Mouse (Mus musculus) forebrain, embryonic 12.5 days (tissue): ENCODE data around the gene Atp2b2. TPM values are rescaled to one million over a fixed set of nuclear protein-coding genes. Genes with fewer than 3 reads are reported as not detected.

Source experiments
- ATAC-seq: fragments of 200-750 bp; cut with Nextera tagmentation; 2 replicates; pipeline ENCODE4 v1.8.0; 2017; ENCODE audit warnings: moderate TSS enrichment; ENCODE audit not compliant: low FRiP score
- H3K27ac ChIP-seq: fragments of 300-500 bp; sonication (generic); 2 replicates; pipeline ENCODE4 v1.5.1; 2016; ENCODE audit warnings: mild to moderate bottlenecking
- H3K27me3 ChIP-seq: fragments of 300-500 bp; sonication (generic); 2 replicates; pipeline ENCODE4 v1.6.1; 2016; ENCODE audit warnings: mild to moderate bottlenecking
- H3K36me3 ChIP-seq: fragments of 300-500 bp; sonication (generic); replicated peaks from 2 replicates; pipeline ENCODE4 v1.6.1; 2016; ENCODE audit warnings: mild to moderate bottlenecking
- H3K4me1 ChIP-seq: fragments of 300-500 bp; sonication (generic); 2 replicates; pipeline ENCODE4 v1.6.1; 2016
- H3K4me2 ChIP-seq: fragments of 300-500 bp; sonication (generic); 2 replicates; pipeline ENCODE4 v1.6.1; 2016; ENCODE audit warnings: mild to moderate bottlenecking, moderate library complexity
- H3K4me3 ChIP-seq: fragments of 300-500 bp; sonication (generic); replicated peaks from 2 replicates; pipeline ENCODE4 v1.5.1; 2016; ENCODE audit warnings: mild to moderate bottlenecking
- H3K9ac ChIP-seq: fragments of 300-500 bp; sonication (generic); 2 replicates; pipeline ENCODE4 v1.6.1; 2016; ENCODE audit warnings: mild to moderate bottlenecking
- H3K9me3 ChIP-seq: fragments of 300-500 bp; sonication (generic); 2 replicates; pipeline ENCODE4 v1.6.1; 2016
- WGBS: fragments of 180-500 bp; shearing (Covaris S2); methylation state at CpG from one replicate; pipeline ENCODE4 v1.1.7; 2016; 5-methylcytosine and 5-hydroxymethylcytosine counted together
- polyA plus RNA-seq: library from polyadenylated mRNA; unstranded; fragments of >200 nt; fragmentation: Nextera tagmentation; extraction: Ambion mirVana; gene quantifications from 2 replicates; pipeline ENCODE4 v1.2.1, GENCODE M21; 2016

Atp2b2 gene
- polyA plus RNA-seq, 1 experiment from 2014 or later = 8.0 TPM

DNA sequence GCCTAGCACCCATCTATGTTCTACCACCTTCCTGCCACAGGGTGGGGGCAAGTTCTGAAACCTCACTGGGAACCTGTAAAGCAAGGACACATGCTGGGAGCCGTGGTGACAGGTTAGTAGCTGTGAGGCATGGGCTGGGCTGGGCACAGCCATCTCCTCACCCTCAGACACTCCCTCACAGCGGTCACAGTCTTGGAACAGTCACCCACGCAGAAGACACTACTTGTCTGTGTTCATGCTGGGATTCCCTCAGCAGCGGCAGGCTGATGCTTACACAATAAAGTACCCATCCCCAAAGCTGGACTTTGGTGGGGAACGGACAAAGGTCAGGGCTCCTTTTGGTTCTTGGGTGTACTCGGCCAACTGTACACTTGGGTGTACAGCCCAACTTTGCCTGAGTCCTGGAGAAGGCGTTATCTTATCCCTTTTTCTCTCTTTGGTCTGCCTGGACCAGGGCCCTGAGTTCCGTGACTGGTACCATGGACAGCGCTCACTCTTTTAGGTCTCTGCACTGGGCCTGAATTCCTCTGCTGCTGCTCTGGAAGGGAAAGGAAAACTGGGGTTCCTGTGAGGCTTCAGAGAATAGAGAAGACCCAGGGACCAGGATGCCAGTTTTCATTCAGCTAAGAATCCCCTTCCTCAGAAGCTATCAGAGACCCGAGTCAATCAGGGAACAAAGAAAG lies 160.7 kb downstream of the Atp2b2 start:
- Histone ChIP-seq H3K4me3 (no peak overlapping the region), H3K36me3 (no peaks in the 10 kb centered on the region), H3K4me2 (no peak overlapping the region), H3K9ac (no peak overlapping the region), H3K27ac (no peak overlapping the region), H3K27me3 (no peaks in the 10 kb centered on the region; the same call in 1 of the 2 replicates), H3K4me1 (peaks cover 11% of the 10 kb centered on the region), H3K9me3 (no peaks in the 10 kb centered on the region)
- WGBS = 50% methylated on average over 10 of the region's 10 CpGs
- no peak for ATAC-seq

DNA sequence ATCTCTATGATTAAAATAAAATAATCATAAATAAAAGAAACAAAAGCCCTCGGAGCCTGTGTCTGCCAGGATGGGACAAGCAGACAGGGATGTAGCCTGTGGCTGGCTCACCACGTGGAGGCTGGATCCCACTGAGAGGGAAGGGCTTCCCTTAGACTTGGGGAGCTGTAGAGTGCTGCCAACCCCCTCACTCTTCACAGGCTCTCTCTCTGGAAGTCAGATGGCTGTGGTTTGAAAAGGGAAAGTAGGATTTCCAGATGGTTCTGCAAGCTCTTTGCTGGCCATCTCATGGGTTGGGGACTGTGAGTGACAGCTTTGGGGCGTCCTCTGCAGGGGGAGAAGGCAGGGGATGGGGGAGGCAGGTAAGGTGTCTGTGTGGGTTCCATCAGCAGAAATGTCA lies 163.0 kb downstream of the Atp2b2 start:
- H3K27ac ChIP-seq = no peak overlapping the region
- H3K4me2 ChIP-seq = no peak overlapping the region
- WGBS = 60% methylated on average over 3 of the region's 3 CpGs
- no peaks in the 10 kb centered on the region; the same call in 1 of the 2 replicates for H3K27me3 ChIP-seq
- H3K9ac ChIP-seq = no peak overlapping the region
- ATAC-seq = no peak
- no peaks in the 10 kb centered on the region for H3K36me3 ChIP-seq
- peaks cover 11% of the 10 kb centered on the region for H3K4me1 ChIP-seq
- H3K9me3 ChIP-seq = no peaks in the 10 kb centered on the region
- H3K4me3 ChIP-seq = no peak overlapping the region

DNA sequence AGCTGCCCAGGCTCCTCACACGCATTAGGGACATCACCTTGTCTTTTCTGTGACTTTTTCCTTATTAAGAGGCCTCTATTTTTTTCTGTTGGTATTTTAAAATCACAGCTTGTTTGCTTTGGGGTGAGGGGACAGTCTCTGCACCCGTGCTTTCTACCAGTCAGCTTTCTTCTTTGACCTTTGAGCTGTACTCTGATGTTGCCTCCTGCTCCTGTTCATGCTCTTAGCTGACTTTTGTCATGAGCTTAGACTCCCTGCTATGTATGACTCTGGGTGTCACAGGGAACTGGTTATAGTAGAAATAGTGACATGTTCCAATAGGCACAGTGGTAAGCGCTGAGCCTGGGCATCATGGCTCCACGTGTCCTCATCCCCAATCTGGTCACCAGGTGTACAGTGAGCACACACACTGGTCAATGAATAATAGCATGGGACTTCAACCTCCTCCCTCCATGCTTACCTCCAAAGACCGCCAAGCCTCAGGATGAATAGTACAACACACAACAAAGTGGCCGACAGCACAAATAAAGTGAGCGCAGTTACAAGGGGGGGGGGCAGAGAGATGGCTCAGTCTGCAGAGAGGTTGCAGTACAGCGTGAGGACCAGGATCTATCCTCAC lies 163.8 kb downstream of the Atp2b2 start:
- ATAC-seq = no peak
- Histone ChIP-seq H3K27ac (no peak overlapping the region), H3K27me3 (no peaks in the 10 kb centered on the region; the same call in 1 of the 2 replicates), H3K4me2 (no peak overlapping the region), H3K4me1 (peaks cover 11% of the 10 kb centered on the region), H3K9me3 (no peaks in the 10 kb centered on the region), H3K4me3 (no peak overlapping the region), H3K9ac (no peak overlapping the region), H3K36me3 (no peaks in the 10 kb centered on the region)
- 86% methylated on average over 8 of the region's 8 CpGs for WGBS

DNA sequence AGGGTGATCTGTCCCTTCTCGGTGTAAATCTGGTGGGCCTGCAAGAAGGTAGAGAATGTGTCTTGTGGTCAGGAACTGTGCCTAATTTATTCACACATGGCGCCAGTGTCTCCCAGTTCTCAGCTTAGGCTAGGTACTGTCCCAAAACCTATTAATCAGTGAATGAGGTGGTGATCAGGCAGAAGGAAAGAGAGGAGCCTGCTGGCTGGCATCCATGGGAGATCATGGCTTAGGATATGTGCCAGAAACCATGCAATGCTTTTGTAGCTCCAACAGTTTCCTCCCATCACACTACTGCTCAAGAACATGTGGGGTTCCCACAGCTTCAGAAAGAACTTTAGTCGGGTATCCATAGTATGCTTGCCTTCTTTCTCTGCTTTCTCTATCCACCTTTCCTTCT lies 165.8 kb downstream of the Atp2b2 start:
- no peaks in the 10 kb centered on the region for H3K36me3 ChIP-seq
- 80% methylated on average over 3 of the region's 3 CpGs for WGBS
- H3K9me3 ChIP-seq = no peaks in the 10 kb centered on the region
- H3K4me1 ChIP-seq = no peaks in the 10 kb centered on the region
- H3K4me3 ChIP-seq = no peak overlapping the region
- H3K27me3 ChIP-seq = no peaks in the 10 kb centered on the region; the same call in 1 of the 2 replicates
- H3K9ac ChIP-seq = no peak overlapping the region
- ATAC-seq = no peak
- H3K27ac ChIP-seq = no peak overlapping the region
- H3K4me2 ChIP-seq = no peak overlapping the region

DNA sequence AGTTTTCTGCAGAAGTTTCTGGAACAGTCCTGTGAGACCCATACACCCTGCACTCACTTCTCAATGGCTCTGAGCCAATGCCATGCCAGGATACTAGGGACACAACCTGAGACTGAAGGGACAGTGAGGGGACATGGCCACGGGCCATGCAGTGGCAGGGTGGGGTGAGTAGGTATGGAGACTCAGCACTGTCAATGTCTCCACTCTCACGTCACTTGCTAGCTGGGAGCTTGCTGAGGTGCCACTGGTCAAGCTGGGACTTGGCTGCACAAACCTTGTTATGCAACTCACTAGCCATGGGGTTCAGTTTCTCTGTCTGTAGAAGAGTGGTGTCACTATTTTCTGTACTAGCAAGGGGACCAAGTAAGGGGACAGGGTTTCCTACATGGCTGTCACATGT lies 167.2 kb downstream of the Atp2b2 start:
- Histone ChIP-seq H3K9ac (no peak overlapping the region), H3K4me3 (no peak overlapping the region), H3K27me3 (no peaks in the 10 kb centered on the region), H3K4me2 (no peak overlapping the region), H3K27ac (no peak overlapping the region), H3K36me3 (no peaks in the 10 kb centered on the region), H3K9me3 (no peaks in the 10 kb centered on the region), H3K4me1 (no peaks in the 10 kb centered on the region; the same call in 1 of the 2 replicates)
- 78% methylated on average over 2 of the region's 2 CpGs for WGBS
- ATAC-seq = no peak

DNA sequence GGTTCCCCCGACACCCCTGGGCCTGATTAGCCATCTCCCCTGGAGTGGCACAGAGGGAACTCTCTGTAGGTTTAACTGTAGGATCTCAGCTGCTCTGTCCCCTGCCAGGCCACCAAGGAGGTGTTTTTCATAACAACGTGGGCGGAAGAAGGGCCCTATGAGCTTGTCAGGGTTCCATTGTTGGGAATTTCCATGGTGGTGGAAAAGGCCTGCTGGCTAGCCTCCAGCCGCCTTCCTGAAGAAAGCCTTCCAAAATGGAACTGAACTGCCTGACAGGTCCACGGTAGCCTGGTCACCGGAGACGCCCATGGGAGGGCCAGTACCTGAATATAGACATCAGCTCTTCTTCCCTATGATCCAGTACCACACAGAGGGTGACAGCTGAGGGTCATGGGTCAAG lies 169.8 kb downstream of the Atp2b2 start:
- Histone ChIP-seq H3K4me3 (no peak overlapping the region), H3K27me3 (no peaks in the 10 kb centered on the region), H3K4me2 (no peak overlapping the region), H3K9ac (no peak overlapping the region), H3K27ac (no peak overlapping the region), H3K9me3 (no peaks in the 10 kb centered on the region), H3K36me3 (no peaks in the 10 kb centered on the region), H3K4me1 (no peaks in the 10 kb centered on the region; the same call in 1 of the 2 replicates)
- WGBS = 76% methylated on average over 7 of the region's 7 CpGs
- ATAC-seq = no peak

DNA sequence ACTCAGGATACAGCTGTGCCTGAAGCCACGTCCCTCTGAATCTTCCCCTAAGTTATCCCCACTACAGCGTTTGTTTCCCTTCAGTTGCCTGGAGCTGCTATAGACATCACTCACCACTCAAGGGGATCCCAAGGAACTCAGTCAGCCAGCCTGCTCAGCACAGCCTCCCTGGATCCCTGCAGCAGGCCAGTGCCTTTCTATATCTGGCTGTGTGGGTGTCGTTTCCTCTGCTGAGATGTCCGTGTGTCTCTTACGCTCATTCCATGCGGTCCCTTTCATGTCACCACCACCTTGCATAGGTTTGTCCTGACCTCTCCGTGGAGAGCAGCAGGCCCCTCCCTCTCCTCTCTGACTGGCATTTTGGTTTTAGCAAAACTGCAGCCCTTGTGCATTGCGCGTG lies 171.6 kb downstream of the Atp2b2 start:
- Histone ChIP-seq H3K9me3 (no peaks in the 10 kb centered on the region), H3K4me3 (no peak overlapping the region), H3K36me3 (no peaks in the 10 kb centered on the region), H3K27ac (no peak overlapping the region), H3K9ac (no peak overlapping the region), H3K4me2 (no peak overlapping the region), H3K27me3 (no peaks in the 10 kb centered on the region), H3K4me1 (peaks cover 5% of the 10 kb centered on the region; the same call in 1 of the 2 replicates)
- no peak for ATAC-seq
- WGBS = 82% methylated on average over 9 of the region's 9 CpGs

DNA sequence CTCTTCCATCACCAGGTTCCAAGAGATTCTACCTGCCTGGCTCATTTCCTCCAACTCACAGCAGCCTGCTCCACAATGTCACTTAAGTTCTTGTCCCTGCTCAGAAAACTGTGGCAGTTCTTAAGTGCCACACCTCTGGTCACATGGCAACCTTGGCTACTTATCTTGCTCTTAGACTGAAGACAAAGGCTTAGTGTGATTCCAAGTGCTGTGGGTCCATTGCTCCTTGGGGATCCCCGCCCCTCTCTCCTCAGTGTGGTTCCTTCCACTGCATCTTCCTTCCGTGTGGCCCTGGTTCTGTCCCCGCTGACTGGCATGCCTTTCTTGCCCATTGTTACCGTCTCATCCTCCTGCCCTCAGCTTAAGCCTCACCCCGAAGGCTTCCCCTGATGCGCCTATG lies 173.9 kb downstream of the Atp2b2 start:
- Histone ChIP-seq H3K36me3 (no peaks in the 10 kb centered on the region), H3K27ac (no peak overlapping the region), H3K9me3 (no peaks in the 10 kb centered on the region), H3K4me2 (no peak overlapping the region), H3K9ac (no peak overlapping the region), H3K4me3 (no peak overlapping the region), H3K4me1 (peaks cover 10% of the 10 kb centered on the region), H3K27me3 (no peaks in the 10 kb centered on the region)
- WGBS = 80% methylated on average over 6 of the region's 6 CpGs
- no peak for ATAC-seq

DNA sequence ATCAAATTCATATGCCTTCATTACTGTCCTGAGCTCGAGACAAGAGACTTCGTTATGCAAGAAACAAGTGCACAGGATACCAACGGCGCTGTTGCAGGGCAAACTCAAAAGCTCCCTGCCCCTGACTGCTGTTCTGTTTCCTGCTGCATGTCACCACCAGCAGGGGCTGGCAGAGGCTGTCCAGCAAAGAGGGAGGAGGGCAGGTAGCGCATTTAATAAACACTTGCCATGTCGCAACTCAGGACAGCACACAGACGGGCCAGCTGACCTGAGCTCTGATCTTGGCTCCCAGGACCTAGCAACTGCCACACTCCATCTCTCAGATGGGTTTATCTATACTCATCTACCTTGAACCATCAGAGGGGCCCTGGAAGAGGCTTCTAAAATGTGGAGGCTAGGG lies 176.7 kb downstream of the Atp2b2 start:
- no peak for ATAC-seq
- 77% methylated on average over 7 of the region's 7 CpGs for WGBS
- no peaks in the 10 kb centered on the region for H3K9me3 ChIP-seq

DNA sequence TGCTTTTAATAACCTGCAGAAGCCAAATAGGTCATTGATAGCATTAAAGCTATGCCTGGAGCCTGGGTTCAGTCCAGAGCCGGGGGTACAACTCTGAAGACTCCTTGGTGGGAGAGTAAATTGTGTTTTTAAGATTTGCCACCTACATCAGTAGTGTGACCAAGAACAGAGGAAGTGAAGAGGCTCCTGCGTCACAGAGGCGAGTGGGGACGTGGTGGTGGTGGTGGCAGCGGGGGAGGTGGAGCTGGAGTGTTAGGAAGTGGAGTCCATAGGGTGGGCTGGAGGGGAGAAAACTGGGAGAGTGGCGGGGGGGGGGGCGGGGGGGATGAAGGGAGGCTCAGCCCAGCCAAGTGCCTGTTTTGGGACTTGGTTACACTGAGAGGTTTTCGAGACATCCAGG lies 177.6 kb downstream of the Atp2b2 start:
- H3K27me3 ChIP-seq = no peaks in the 10 kb centered on the region
- 79% methylated on average over 7 of the region's 8 CpGs for WGBS
- H3K4me1 ChIP-seq = peaks cover 27% of the 10 kb centered on the region
- no peak overlapping the region for H3K9ac ChIP-seq
- no peak overlapping the region for H3K4me2 ChIP-seq
- H3K4me3 ChIP-seq = no peak overlapping the region
- H3K9me3 ChIP-seq = no peaks in the 10 kb centered on the region
- ATAC-seq = no peak
- H3K27ac ChIP-seq = no peak overlapping the region
- H3K36me3 ChIP-seq = no peaks in the 10 kb centered on the region

More for the DNA sequence above, 176.7 kb downstream of the Atp2b2 start:
- no peak overlapping the region for H3K9ac ChIP-seq
- H3K36me3 ChIP-seq = no peaks in the 10 kb centered on the region
- no peak overlapping the region for H3K27ac ChIP-seq
- H3K27me3 ChIP-seq = no peaks in the 10 kb centered on the region
- no peak overlapping the region for H3K4me2 ChIP-seq
- peaks cover 18% of the 10 kb centered on the region for H3K4me1 ChIP-seq
- H3K4me3 ChIP-seq = no peak overlapping the region

DNA sequence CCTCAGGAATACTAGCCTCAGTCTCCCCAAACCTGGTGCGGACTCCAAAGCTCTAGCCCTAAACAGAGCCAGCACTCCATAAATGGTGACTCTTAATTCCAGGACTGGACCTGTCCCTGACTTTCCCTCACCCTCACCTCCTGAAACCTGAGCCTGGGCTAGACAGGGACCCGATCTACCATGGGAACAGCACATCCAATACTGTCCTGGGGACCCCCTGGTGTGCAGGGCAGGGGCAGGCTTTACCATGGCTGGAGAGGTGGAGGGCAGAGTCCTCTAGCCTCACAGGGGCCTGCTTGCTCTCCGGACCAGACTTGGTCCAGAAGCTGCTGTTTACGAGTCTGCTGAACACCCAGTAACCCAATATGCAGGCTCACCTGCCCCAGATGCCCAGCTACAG lies 179.5 kb downstream of the Atp2b2 start:
- peaks cover 28% of the 10 kb centered on the region for H3K4me1 ChIP-seq
- H3K9ac ChIP-seq = no peak overlapping the region
- no peaks in the 10 kb centered on the region for H3K36me3 ChIP-seq
- no peak for ATAC-seq
- H3K9me3 ChIP-seq = no peaks in the 10 kb centered on the region
- no peak overlapping the region for H3K27ac ChIP-seq
- no peaks in the 10 kb centered on the region for H3K27me3 ChIP-seq
- no peak overlapping the region for H3K4me3 ChIP-seq
- no peak overlapping the region for H3K4me2 ChIP-seq
- 84% methylated on average over 4 of the region's 4 CpGs for WGBS

DNA sequence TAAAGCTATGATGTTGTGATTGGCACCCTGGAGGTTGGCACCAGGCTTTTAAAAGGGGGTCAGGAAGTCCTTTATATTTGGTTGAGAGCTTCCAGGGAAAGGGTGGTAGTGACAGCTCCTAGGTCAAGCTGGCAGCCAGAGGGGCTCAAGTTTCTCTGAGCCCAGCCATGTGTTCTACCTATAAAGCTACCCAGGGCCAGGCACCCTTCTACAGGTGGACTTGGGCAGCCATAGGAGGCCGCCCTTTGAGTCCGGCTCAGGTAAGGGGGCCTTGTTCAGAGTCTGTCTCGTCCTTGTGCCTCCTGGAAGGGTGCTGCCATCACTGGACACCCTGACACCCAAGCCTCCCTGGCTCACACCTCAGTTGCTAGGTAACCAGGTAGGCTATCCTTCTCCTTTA lies 180.5 kb downstream of the Atp2b2 start:
- Histone ChIP-seq H3K4me3 (no peak overlapping the region), H3K27ac (peak overlapping the region; percentile 72; the same call in 1 of the 2 replicates), H3K4me1 (peaks cover 28% of the 10 kb centered on the region), H3K27me3 (no peaks in the 10 kb centered on the region), H3K36me3 (no peaks in the 10 kb centered on the region), H3K9ac (no peak overlapping the region), H3K9me3 (no peaks in the 10 kb centered on the region), H3K4me2 (no peak overlapping the region)
- ATAC-seq = no peak
- 86% methylated on average over 3 of the region's 3 CpGs for WGBS

DNA sequence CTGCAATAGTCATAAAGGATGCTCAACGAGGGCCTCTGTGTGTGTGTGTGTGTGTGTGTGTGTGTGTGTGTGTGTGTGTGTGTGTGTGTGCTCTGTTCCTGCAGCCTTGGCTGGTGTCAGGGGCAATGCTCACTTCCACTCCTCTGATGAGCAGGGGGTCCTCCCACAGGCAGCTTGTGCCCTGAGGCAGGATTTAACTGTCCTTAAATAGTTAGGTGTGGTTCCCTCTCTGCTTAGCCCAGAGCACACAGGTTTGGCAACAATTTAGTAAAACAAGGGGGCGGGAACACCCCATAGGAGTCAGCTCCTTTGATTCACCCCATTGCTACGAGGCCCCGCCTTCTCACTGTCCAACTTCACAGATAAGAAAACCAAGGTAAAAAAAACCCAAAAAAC lies 181.0 kb downstream of the Atp2b2 start:
- whole genome bisulfite sequencing = 61% methylated on average over 4 of the region's 4 CpGs
- Histone ChIP-seq H3K9ac (no peak overlapping the region), H3K27me3 (no peaks in the 10 kb centered on the region), H3K4me3 (no peak overlapping the region), H3K9me3 (no peaks in the 10 kb centered on the region), H3K27ac (peak overlapping the region; percentile 72), H3K4me2 (no peak overlapping the region), H3K36me3 (no peaks in the 10 kb centered on the region), H3K4me1 (peaks cover 28% of the 10 kb centered on the region)
- no peak for ATAC-seq
